Mouse (Mus musculus) gastrocnemius, postnatal 14 days (tissue): ENCODE data around the gene Susd3. TPM values are rescaled to one million over a fixed set of nuclear protein-coding genes. Genes with fewer than 3 reads are reported as not detected.

ENCODE experiments used
- DNase-seq: peaks from one replicate; pipeline ENCODE4 v3.0.0; 2021; ENCODE audit warnings: mixed read lengths
- intact Hi-C: fragments of 180-260 bp; cut with DNase I; formaldehyde crosslinking; loops from one replicate; pipeline ENCODE4 v1.15.1; 2025; ENCODE audit warnings: low total_unique reads
- long read RNA-seq, 2 experiments: library from polyadenylated mRNA; stranded (forward); transcript quantifications; one replicate each; pipeline ENCODE4 v2.0.0; 2021
- total RNA-seq, 2 experiments: library from RNA; stranded (reverse); gene quantifications; 2 replicates each; pipeline ENCODE4 v1.2.3; 2021

The Susd3 gene
- total RNA-seq, result under 1 TPM; 0.16 to 0.51 TPM
- long read RNA-seq, experiment 1, result 0 reads
- long read RNA-seq, experiment 2, result 0 reads

DNA sequence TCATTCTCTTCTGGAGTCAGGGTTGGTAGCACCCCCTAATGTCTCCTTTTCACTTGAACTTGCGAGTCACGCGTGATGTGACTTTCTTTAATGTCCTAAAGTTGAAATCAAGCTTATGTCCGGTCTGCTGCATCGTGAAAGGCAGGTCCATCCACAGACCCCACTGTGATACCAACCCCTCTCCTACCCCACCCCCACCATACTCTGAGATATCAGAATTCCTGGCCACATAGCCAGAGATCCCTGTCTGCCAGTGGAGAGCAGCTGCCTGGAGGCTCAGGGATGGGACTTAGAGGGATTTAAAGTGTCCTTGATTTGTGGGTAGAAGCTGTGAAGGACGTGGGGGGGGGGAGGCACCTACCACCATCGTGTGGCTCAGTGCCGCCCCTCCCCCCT lies at the start of gene Susd3:
Susd3 (minus strand) TSS at position 240 of the 396 bp plus-strand sequence.
- no peak for DNase-seq
- intact Hi-C loops, result no loop called here

DNA sequence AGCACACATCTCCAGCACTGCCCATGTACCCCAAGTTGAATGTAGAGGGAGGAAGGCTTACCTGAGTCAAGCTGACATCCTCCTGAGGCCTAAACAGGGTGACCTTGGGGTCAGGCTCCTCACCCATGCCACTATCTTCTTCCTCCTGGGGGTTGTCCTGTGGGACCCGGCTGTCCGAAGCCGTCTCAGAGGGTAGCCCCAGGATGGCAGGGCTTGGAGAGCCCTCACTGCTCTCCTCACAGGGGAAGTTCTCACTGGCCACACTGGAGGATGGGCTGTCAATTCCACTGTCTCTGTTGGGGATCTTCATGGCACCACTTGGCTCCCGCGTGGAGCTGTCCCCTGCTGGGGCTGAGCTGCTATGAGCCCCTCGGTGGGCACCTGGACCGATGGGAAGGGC lies 47.8 kb upstream of the Susd3 start:
- DNase-seq, result no peak
- intact Hi-C loops, result no loop called here

DNA sequence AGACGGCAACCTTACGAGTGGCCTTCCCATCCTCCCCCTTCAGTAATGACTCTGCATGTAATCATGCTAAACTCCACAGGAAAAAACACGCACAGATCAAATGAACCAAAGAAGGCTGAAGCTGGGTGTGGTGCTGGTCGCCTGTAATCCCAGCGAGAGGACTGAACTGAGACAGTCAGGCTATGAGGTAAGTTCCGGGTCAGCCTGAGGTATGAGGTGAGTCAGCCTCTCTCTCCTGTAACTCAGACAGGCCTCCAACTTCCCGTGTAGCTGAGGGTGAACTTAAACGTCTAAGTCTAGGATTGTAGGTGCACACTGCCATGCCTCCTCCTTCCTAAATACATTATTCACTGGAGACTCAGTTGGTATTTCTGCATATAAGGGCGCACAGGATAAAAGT lies 45.6 kb upstream of the Susd3 start:
- intact Hi-C loops, result no loop called here
- no peak for DNase-seq

DNA sequence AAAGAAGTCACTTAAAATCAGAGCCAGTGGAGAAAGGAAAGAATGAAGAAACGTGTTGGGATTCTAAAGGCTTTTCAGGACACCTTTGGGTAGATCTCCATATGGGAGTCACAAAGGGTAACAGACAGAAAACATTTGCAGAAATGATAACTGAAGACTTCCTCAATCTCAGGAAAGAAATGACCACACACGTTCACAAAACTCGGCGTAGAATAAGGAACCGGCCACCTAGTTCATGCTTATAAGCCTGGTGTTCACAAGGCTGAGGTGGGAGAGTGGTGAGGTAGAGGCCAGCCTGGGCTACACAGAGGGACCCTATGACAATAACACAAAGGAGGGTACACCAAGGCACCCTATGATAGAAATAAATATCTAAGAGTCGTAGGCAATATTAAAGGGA lies 43.4 kb upstream of the Susd3 start:
- intact Hi-C loops, result no loop called here
- no peak for DNase-seq

DNA sequence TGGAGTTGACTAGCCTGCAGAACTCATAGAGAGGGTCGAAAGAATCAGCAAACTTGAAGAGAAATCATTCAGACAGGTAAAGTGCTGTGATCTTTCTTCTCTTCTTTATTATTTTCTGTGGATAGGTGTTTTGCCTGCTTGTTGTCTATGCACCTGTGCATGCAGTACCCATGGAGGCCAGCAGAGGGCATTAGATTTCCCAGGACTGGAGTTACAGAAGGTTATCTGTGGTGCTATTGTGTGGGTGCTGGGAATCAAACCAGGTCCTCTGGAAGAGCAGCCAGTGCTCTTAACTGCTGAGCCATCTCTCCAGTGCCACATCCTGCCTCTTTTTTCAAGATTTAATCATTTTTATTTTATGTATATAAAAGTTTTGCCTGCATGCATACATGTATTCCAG lies 42.9 kb upstream of the Susd3 start:
- DNase-seq, result no peak
- intact Hi-C loops, result no loop called here

DNA sequence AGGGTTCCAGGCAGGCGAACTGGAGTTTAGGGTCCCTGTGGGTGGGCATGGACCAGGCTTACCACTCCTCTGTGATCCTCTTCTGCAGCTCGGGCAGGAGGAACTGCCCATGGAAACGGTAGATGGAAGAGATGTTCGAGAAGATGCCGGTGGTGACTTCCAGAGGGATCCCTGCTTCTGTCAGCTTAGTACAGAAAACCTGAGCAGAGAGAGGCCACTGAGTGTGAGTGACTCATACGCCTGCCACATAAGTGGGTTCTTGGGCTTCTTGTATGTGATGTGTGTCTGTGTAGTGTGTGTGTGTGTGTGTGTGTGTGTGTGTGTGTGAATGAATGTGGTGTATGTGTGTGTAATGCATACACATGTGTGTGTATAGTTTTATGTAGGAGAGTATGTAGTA lies 38.7 kb upstream of the Susd3 start:
- intact Hi-C loops, result no loop called here
- DNase-seq, result no peak

DNA sequence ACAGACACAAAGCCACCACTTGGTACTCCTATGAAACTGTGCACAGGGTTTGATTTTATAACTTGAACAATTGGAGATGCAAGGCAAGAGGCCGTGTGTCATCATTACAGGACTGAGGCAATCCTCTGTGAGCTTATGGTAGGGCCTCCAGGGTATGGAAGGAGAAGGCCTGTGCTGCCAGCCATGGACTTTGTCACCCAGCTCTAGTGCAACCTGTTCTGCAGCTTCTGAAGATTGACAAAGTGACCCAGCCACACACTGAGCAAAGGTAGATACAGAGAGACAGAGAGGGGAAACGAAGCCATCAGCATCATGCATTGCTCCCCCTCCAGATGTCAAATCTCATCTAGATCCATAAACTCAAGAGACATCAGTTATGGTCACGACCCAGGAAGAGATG lies 38.2 kb upstream of the Susd3 start:
- intact Hi-C loops, result no loop called here
- no peak for DNase-seq

DNA sequence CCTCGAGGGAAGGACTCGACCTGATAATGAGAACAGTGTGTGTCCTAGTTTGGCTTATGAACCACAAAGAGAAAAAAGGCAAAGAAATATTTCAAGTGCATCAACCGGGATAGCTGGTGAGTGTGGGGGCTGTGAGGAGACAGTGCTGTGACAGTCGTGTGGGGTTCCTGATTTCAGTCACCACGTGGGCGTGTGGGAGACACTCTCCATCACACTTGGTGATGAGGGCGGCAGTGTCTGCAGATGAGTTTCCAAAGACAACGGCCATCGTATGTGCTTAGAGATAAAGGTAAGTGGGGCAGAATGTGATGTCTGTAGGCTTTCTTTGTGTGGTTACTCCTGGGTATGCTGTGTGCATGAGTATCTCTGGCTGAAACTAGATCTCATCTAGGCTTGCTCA lies 35.2 kb upstream of the Susd3 start:
- intact Hi-C loops, result no loop called here
- no peak for DNase-seq

DNA sequence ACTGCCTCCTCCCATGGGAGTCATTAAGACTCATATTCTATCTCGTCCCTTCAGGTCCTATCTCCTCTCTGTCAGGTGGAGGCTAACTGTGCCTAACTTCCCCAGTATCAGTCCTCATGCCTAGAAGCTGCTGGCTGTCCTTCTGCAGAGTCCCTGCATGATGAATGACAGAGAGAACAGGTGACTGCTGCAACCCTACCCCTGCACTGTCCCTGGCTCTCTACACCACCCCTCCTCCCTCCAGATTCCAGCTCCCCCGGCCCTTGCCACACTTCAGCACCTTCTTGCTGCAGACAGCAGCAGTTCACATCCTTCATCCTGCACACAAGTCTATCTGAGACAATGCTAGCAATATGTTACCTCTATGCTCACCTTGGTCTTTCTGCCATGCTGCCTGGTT lies 33.7 kb upstream of the Susd3 start:
- intact Hi-C loops, result no loop called here
- DNase-seq, result peak; percentile 44

DNA sequence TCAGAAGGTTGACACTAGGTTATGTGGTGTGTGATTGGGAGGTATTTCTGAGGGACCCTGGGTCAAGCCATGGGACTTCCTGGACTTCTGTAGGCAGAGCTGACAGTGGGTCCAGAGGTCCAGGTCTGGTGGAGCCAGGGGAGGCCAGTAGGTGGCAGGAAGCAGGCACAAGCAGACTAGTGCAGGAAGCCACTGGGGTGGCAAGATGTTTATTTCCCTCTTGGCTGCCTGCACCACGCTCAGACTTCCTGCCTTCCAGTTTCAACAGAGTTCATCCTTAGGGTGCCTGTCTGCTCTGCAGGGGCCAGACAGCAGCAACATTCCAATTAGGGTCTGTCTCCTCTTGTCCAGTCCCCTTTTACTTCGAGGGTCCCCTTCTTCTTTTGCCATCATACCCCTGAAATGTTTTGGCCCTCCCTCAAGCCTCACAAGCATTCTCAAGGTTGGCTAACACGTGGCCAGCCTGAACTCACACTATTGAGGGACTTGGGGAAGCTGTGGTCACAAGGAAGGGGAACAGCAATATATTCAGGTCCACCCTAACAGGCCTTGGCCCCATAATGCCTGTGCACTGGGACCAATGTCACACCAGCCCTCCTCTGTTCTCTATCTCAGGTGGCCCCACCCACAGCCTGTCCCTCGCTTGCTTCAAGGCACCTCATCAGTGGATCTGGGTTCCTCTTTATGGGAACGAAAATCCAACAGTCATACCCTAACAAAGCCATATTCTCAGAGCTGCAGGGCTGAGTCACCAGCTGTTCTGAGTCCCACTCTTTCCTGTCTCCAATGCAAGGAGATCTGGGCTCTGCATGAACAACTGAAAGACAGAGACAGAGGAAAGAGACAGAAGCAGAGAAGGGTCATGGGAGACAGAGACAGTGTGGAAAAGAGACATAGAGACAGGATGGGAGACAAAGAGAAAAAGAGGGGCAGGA lies 23.6 kb upstream of the Susd3 start:
- intact Hi-C loops, result no loop called here
- DNase-seq, result no peak

DNA sequence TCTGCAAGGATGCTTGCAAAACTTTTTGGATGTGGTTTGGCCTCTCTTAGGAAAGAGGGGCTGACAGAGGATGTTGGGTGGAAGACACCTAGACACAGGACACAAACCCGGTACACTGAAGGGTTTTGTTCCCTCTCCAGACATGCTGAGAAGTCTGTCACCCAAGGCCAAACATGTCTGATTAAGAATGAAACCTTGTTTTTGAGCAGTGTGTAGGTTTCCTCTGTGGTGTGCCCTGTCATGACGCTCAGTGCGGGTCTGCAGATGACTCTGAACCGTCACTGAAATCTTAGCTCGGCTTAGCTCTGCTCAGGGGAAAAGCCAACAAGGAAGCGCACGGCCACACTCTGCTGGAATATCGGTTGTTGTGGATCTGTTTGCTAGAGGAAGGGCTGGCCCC lies 22.0 kb upstream of the Susd3 start:
- intact Hi-C loops, result no loop called here
- DNase-seq, result no peak

DNA sequence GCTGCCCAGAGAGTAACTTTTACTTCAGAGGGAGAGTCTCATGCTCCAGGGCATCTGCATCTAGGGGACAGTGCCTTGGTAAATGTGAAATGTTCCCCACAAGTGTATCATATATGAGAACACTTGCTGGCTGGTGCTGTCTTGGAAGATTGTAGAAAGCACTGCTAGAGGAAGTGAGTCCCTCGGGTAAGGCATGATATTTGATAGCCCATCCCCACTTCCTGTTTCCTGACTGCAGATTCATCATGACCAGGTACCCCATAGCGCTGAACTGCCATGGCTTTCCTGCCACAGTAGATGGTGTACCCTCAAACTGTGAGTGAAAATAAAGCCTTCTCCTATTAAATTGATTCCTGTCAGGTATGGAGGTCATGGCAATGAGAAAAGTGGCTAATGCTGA lies 19.1 kb upstream of the Susd3 start:
- DNase-seq, result no peak
- intact Hi-C loops, result no loop called here

DNA sequence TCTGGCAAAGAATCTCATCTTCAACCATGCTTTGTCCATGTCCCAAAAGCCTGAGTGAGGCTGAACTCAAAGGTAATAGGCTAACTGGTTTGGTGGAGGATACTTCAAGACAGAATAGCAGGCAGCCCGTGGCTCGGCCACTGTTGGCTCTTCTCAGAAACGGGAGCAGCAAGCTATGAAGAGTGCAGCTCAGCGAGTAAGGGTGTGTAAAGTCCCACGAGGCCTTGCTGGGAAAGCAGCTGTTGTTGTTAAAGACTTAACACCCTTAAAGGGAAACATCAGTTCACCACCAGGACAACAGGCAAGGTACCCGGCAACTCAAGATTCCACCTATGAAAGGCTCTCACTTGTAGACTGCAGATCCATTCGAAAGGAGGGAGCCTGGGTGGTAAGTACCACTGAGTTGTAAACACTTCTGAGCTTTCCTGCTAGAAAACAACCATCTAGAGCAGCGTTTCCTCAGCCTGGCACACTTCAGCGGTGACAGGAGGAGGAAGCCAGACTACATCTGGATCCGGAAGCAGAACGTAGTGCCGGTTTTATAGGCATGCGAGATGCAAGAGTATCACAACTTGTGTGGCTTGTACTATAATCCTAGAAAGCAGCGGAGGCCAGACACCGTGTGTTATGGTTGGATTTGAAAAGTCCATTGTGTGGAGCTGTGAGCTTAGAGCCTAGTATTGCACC lies 11.7 kb upstream of the Susd3 start:
- intact Hi-C loops, result no loop called here
- DNase-seq, result no peak

DNA sequence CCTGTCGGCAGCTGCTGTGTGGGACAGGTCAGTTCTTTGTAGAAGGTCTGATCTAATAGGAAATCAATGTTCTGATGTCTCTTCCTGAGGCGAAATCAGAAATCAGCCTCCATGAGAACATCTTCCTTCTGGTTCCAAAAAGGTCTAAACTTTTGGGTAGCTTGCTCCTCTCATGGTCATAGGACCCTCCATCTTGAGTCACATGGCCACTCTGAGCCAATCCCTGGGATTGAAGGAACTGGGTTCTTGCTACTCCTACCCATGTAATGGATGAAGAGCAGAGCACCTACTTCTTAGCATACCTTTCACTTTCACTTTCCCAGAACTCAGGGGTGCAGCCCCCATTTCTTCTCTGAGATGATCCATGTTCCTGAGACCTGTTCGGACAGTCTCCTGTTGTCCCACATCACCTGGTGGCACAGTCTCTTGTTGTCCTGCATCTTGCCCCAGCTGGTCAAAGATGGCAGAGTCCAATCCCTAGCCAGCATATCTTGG lies 9.4 kb upstream of the Susd3 start:
- intact Hi-C loops, result no loop called here

DNA sequence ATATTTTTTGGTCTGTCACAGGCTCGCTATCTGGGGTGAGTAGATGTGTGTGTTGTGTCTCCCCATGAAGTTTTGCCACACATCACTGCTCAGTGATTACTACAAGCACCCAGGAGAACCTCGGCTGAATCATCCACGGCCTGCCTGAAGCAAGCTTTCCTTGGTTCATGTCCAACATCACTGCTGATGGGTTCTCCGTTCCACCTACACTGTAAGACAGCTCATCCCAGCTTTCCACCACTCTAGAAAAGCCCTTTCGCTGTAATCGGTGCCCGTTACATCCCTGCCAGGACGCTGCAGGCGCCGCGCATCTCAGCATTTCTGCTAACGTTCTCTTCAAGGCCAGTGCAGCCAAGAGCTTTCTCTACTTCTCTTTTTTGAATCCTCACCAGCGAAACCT lies 4.2 kb upstream of the Susd3 start:
- intact Hi-C loops, result no loop called here
- DNase-seq, result no peak

More for the DNA sequence above, 9.4 kb upstream of the Susd3 start:
- no peak for DNase-seq

DNA sequence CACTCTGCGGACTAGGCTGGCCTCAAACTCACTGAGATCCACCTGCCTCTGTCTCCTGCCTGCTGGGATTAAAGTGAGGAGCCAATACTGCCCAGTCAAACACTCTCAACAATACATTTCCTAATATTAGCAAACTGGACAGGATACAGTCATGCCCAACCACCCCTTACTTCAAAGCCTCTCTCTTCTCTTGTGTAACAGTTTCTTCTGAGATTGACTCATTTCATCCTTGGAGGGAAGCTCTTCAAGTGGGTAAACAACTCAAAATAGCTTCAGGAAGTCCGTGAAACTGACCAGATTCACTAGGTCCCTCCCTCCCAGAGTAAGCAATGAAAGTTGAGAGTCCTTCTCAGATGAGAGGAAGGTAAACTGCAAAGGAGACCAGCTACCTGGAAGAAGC lies 3.6 kb upstream of the Susd3 start:
- intact Hi-C loops, result no loop called here
- DNase-seq, result no peak

DNA sequence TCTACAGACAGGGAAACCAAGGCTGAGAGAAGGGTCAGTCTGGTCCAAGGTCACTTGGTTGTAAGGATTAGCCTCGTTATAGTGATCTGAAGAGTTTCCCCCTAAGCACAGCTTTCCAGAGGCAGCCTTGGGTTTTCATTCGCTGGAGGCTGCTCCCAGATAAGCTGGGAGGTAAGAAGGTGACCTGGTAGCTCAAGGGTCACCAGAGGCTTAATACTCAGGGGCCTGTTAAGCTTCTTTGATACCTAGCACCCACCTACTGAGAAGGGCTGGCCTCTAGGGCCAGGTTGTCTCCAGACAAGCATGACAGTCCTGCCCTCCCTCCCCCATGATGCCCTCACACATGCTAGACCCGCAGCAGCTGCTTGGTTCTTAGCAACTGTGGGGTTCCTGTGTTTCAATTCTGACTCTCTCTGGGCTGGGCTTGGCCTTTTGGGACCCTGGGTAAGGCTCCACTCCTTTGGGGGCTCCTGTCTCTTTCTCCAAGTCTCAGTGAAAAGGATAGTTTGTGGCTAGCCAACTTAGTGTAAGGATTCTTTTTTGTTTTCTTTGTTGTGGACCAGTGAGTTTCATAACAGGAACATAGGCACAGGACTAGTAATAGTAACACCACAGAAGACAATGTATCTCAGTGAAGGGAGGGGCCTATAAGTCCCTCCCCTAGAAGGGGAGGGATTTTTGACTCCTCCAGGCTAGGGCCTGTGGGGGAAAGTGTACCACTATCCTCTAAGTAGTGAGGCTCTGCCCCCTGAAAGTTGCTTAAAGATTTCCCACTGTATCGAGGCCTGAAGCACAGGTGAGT lies 2.4 kb upstream of the Susd3 start:
- DNase-seq, result no peak
- intact Hi-C loops, result no loop called here

DNA sequence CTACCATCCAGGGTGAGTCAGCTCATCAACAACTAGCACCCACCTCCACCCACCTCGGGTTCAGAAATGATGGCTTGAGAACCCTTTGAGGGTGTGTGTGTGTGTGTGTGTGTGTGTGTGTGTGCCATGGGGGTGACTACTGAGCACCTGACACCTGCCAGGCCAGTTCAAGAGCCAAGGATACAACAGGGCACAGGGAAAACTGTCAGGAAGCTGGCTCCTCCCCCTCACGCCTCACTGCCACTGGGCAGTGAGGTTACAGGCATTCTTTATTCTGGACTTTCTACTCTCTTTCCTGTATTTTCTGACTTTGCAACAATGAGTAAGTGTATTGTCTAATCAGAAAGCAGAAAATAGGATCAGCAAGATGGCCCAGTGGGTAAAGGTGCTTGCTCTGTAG lies 1.1 kb upstream of the Susd3 start:
- no peak for DNase-seq
- intact Hi-C loops, result no loop called here

DNA sequence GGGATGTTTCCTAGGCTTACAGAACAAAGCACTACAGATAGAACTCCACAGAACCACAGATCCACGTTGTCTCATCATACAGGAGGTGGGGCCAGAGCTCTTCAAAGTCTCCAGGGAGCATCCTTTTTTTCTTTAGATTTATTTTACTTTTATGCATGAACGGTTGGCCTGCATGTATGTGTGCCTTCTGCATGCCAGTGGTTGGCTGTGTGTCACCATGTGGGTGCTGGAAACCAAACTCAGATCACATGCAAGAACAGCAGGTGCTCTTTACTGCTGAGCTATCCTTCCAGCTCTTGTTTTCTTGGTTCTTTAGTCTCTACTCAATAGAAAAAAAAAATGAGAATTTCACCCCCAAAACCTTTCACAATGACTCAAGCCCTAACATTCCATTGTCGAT lies 417 bp upstream of the Susd3 start:
- intact Hi-C loops, result no loop called here
- DNase-seq, result no peak
